In genomic region chr14:55079214-55079970, GRCm38 (mm10) we compare ENCODE assay signal across 8 mouse cellular contexts. TPM values are rescaled to one million over a fixed set of nuclear protein-coding genes. Genes with fewer than 3 reads are reported as not detected.
DNase-seq lines count a peak whose midpoint lies in the region; ATAC-seq lines count a peak whose summit lies in the region.

No protein-coding gene starts in this region.

- intact Hi-C loops in left cerebral cortex, postnatal 4 days (cut with DNase I): loop anchor here (5.0 kb wide), 1 partner anchor 52 kb away; no protein-coding TSS in a partner anchor

- peak overlapping the region; percentile 49; the same call in 1 of the 2 replicates for H3K4me2 ChIP-seq in forebrain, embryonic 13.5 days
- peak overlapping the region; percentile 39 for H3K4me2 ChIP-seq in hindbrain, embryonic 15.5 days

- ATAC-seq in cerebellum, adult (ENCODE audit: insufficient number of reproducible peaks, low FRiP score, low TSS enrichment): peak; percentile 41; the same call in 1 of the 2 replicates
- ATAC-seq in forebrain, embryonic 13.5 days: peak; percentile 48
- peak; percentile 25; the same call in 1 of the 2 replicates for ATAC-seq in hindbrain, embryonic 15.5 days (ENCODE audit: low FRiP score, low read depth)

- 22% methylated on average over 8 of the region's 8 CpGs for WGBS in forebrain, embryonic 13.5 days
- 23% methylated on average over 8 of the region's 8 CpGs for WGBS in hindbrain, embryonic 15.5 days

- peaks cover 28% of the 10 kb centered on the region for H3K36me3 ChIP-seq in forebrain, embryonic 13.5 days (ENCODE audit: poor library complexity, severe bottlenecking)
- no peaks in the 10 kb centered on the region; the same call in 1 of the 2 replicates for H3K36me3 ChIP-seq in hindbrain, embryonic 15.5 days

- H3K9ac ChIP-seq in forebrain, embryonic 13.5 days: peak overlapping the region; percentile 37
- no peak overlapping the region; the same call in 1 of the 2 replicates for H3K9ac ChIP-seq in hindbrain, embryonic 15.5 days

- peak; percentile 66 for DNase-seq in left cerebral cortex, adult 11 months (ENCODE audit: low spot score)
- DNase-seq in left cerebral cortex, adult 8-10 months (ENCODE audit: low spot score in 2 of 2): no peak
- DNase-seq in left cerebral cortex, postnatal 4 days: peak; percentile 84
- peak; percentile 79 for DNase-seq in mesoderm, embryonic 11.5 days (ENCODE audit: low read depth, low spot score)
- DNase-seq in spleen, postnatal 14 days (ENCODE audit: low spot score in 2 of 2): peak; percentile 37 to 67

- no peak overlapping the region for H3K4me3 ChIP-seq in forebrain, embryonic 13.5 days
- no peak overlapping the region for H3K4me3 ChIP-seq in hindbrain, embryonic 15.5 days

- H3K27ac ChIP-seq in forebrain, embryonic 13.5 days: peak overlapping the region; percentile 92
- H3K27ac ChIP-seq in hindbrain, embryonic 15.5 days (replicated peaks): peak overlapping the region; percentile 80

- H3K9me3 ChIP-seq in forebrain, embryonic 13.5 days (replicated peaks): no peaks in the 10 kb centered on the region
- no peaks in the 10 kb centered on the region for H3K9me3 ChIP-seq in hindbrain, embryonic 15.5 days

- H3K4me1 ChIP-seq in forebrain, embryonic 13.5 days: peaks cover 59% of the 10 kb centered on the region
- H3K4me1 ChIP-seq in hindbrain, embryonic 15.5 days (replicated peaks): peaks cover 48% of the 10 kb centered on the region

- H3K27me3 ChIP-seq in forebrain, embryonic 13.5 days: no peaks in the 10 kb centered on the region
- H3K27me3 ChIP-seq in hindbrain, embryonic 15.5 days: no peaks in the 10 kb centered on the region

RNA-seq across cellular contexts. Expression of gene Zfhx2, which starts 12.7 kb away (rescaled TPM):
- total RNA-seq in left cerebral cortex, adult 8-10 months (2022): 10 to 100 TPM; 36.0 to 41.7 (median 38.6) TPM
- 26.7 and 28.0 TPM in 2 replicates for polyA plus RNA-seq in forebrain, embryonic 13.5 days (2015; fragmentation: Nextera tagmentation; extraction: Ambion mirVana)
- 24.0 and 24.9 TPM in 2 replicates for polyA plus RNA-seq in hindbrain, embryonic 15.5 days (2015; fragmentation: Nextera tagmentation; extraction: Ambion mirVana)
- total RNA-seq in left cerebral cortex, postnatal 4 days (2021): 10 to 100 TPM; 28.2 to 29.4 TPM

RNA-seq across cellular contexts. Expression of gene Thtpa, which starts 15.2 kb away (rescaled TPM):
- total RNA-seq in left cerebral cortex, adult 8-10 months (2022): 10 to 100 TPM; 26.2 to 31.5 (median 26.4) TPM
- 39.0 and 42.0 TPM in 2 replicates for polyA plus RNA-seq in forebrain, embryonic 13.5 days (2015; fragmentation: Nextera tagmentation; extraction: Ambion mirVana)
- 29.4 and 32.6 TPM in 2 replicates for polyA plus RNA-seq in hindbrain, embryonic 15.5 days (2015; fragmentation: Nextera tagmentation; extraction: Ambion mirVana)
- 10 to 100 TPM; 34.7 to 35.7 TPM for total RNA-seq in left cerebral cortex, postnatal 4 days (2021)

RNA-seq across cellular contexts. Expression of gene Ap1g2, which starts 27.0 kb away (rescaled TPM):
- 10 to 100 TPM in 3 of 4 experiments, 1 to 10 TPM in 1; 9.1 to 12.7 (median 12.1) TPM for total RNA-seq in left cerebral cortex, adult 8-10 months (2022)
- polyA plus RNA-seq in forebrain, embryonic 13.5 days (2015; fragmentation: Nextera tagmentation; extraction: Ambion mirVana): 9.7 and 9.8 TPM in 2 replicates
- 7.3 and 7.9 TPM in 2 replicates for polyA plus RNA-seq in hindbrain, embryonic 15.5 days (2015; fragmentation: Nextera tagmentation; extraction: Ambion mirVana)
- 10 to 100 TPM; 25.8 to 31.4 TPM for total RNA-seq in left cerebral cortex, postnatal 4 days (2021)

RNA-seq across cellular contexts. Expression of gene Jph4, which starts 37.3 kb away (rescaled TPM):
- 100 to 1,000 TPM; 289 to 301 (median 292) TPM for total RNA-seq in left cerebral cortex, adult 8-10 months (2022)
- polyA plus RNA-seq in forebrain, embryonic 13.5 days (2015; fragmentation: Nextera tagmentation; extraction: Ambion mirVana): 17.5 and 17.7 TPM in 2 replicates
- 33.6 and 40.7 TPM in 2 replicates for polyA plus RNA-seq in hindbrain, embryonic 15.5 days (2015; fragmentation: Nextera tagmentation; extraction: Ambion mirVana)
- 100 to 1,000 TPM; 366 to 399 TPM for total RNA-seq in left cerebral cortex, postnatal 4 days (2021)

Comparison
In these comparisons a context has a peak if more than half of its experiments do, and no peak if none do; other contexts are left out.
1. DNase-seq: peak in left cerebral cortex, adult 11 months (single experiment), left cerebral cortex, postnatal 4 days (single experiment), mesoderm, embryonic 11.5 days (single experiment) and spleen, postnatal 14 days (2 of 2); none in left cerebral cortex, adult 8-10 months (0 of 2).
2. Peak in every context shown above with its lines, with median percentiles within 50 percentile points of each other: ATAC-seq.